Mouse (Mus musculus): ENCODE results near the gene St6galnac5.

Gene St6galnac5

DNA sequence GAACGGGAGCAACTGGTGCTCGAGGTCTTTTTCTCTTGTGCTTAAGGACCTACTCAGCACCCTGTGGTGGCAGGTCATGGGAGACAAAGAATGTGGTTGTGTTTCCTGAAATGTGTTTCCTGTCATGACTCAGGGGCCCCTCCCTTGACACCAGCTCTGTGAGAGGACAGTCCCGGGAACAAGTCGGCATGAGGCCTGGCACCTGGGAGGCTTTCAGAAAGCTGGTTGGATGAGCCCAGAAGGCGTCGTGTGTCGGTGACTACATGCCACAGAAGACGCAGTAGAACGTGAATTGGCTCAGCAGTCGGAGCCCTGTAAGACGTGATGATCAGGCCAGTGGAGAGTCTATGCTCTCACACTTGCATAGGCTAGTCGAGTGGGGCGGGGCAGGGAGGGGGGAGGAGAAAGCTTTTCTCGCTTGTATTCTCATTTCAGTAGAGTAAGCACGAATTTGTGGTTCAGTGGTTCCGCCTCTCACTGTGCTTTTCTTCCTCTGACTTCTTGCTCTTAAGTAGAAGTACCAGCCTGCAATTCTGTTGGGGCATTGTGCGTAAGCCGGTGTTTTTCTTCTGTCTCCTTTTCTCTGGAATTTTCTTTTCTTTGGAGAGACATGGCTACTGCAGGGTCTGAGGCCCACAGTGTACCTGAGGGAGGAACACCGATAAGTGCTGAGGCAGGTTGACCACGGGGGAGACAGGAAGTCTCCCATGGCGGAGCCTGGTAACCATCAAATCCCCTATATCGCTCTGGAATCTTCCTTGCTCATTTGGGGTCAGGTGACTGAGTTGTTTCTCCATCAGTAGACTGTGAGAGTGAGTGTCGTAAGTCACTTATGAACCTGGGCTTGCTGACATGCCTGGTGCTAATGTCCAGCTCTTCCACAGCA, 69.6 kb downstream of the St6galnac5 start:
- no peak for DNase-seq

DNA sequence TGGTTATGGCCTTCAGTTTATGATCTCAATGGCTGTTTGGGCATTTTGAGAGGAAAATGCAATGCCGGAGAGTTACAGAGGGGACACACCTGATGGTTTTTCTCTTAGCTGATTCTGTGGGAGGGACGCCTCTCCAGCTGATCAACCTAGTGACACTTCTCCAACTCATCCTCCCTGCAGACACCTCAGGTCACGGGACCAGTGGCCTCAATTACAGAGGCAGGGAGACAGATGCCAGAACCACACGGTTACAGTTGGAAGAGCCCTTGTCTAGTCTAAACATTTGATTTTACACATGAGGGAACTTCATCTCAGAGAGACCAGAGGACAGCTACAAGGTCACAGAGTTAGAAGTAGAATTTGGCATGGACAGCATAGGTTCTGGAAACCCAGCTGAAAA, 70.5 kb downstream of the St6galnac5 start:
- no peak for DNase-seq

DNA sequence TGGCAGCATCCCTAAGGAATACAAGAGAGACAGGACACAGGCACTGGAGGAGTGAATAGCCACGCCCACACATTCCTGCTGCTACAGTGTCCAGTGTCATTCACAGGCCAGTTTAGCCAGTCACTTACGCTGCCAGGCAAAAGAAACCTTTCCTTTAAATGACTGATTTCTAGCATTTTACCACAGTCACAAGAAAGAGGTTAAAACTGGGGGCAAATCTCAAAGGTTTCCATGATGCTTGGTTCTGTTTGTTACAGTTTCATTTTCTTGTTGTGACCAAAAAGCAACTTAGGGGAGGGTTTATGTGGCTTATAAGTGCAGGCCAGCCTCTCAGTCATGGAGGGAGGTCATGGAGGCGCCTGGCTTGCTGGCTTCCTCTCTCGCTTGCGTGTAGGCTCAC, 74.4 kb downstream of the St6galnac5 start:
- no peak for DNase-seq

GRCm38 (mm10) chr3:152907087-152907486, 75.0 kb downstream of the St6galnac5 start:
- no peak for DNase-seq

GRCm38 (mm10) chr3:152905800-152906199, 76.2 kb downstream of the St6galnac5 start:
- no peak for DNase-seq

GRCm38 (mm10) chr3:152905026-152905425, 77.0 kb downstream of the St6galnac5 start:
- no peak for DNase-seq

GRCm38 (mm10) chr3:152898906-152899305, 83.1 kb downstream of the St6galnac5 start:
- no peak for DNase-seq

GRCm38 (mm10) chr3:152897196-152897595, 84.8 kb downstream of the St6galnac5 start:
- no peak for DNase-seq

GRCm38 (mm10) chr3:152896111-152896510, 85.9 kb downstream of the St6galnac5 start:
- DNase-seq, result no peak

- DNase-seq, result no peak
Measured at GRCm38 (mm10) chr3:152894935-152895334, 87.1 kb downstream of the St6galnac5 start.

DNA sequence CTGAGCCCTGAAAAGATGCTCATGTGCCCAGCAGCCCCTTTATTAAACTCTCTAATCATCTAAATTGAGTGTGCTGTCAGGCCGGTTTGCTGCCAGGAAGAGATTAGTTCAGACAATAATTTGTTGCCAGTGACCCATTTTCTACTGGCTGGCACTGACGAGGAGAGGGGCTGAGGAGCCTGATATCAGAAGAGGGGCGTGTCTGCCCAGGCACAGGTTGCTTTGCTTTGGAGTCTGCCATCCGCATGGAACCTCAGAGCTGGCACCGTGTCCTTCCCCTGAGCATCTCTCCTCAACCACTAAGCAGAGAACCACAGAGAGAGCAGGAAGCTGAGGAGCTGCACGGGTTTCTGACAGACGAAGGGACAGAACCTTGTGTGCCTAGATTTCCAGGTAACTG, 93.9 kb downstream of the St6galnac5 start:
- no peak for DNase-seq

GRCm38 (mm10) chr3:152886749-152887148, 95.3 kb downstream of the St6galnac5 start:
- DNase-seq, result no peak

DNA sequence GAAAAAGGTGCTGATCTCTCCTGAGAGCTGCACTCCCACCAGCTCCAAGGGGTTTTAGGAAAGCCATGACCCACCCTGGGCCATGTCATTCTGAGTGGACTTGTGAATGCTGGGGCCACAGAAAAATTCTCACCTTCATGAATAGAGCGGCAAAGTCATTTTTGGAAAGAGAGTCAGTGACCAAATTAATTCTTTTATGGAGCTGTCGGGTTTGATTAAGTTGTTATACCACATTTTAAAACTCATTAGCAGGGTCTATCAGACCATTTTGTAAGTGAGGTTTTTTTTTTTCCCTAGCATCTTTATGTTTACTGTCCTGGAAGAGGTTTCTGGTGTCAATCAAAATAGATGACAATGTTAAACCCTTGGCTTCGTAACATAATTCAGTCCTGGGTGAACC, 98.5 kb downstream of the St6galnac5 start:
- DNase-seq, result no peak

DNA sequence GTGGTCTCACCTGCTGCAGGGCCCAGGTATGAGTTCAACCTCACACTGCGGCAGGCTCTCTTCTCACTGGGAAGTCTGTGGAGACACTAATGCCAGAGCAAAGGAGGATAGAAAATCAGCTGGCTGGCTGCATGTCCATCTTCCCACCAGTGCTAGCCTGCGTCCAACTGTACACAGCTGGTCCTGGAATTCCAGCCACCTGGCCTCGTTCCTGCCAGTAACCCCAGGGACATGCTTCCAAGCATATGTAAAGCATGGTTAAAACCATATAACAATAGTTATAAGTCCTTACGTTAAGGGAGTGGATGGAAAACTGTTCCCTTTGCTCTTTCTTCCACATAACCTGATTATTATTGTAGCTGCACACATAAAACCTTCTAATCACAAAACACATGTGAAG, 100.3 kb downstream of the St6galnac5 start:
- no peak for DNase-seq

DNA sequence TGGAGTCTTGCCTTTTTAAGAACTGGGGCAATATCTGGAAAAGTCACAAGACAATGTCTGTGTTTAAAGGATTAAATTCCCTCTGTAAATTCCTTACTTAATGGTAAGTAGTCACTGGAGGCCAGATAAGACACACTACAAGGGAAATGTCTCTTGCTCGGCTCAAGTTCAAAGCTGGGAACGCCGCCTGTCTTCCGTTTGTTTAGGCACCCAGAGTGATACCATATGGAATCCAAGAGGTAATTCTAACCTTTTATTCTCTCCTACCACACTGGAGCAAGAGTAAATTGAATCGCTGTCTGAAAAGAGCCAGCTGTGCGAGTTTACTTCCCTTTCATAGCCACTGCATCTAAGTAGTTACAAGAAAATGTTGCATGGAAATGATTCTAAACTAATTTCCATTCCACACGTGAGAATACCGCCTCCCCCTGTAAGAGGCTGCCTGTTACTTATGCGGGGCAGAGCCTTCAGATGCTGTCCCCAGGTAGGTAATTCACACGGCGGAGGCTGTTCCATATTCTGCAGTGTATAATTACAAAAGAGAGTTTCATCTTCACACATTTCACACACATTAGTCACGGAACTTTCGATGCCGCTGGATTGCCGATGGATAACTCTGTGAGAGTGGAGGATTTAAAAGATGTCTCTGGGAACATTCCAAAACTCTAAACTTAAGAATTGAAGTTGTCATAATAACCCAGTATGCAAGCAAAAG, 101.8 kb downstream of the St6galnac5 start:
- DNase-seq, result no peak

- no peak for DNase-seq
Measured at GRCm38 (mm10) chr3:152875723-152876290, 106.2 kb downstream of the St6galnac5 start.

DNA sequence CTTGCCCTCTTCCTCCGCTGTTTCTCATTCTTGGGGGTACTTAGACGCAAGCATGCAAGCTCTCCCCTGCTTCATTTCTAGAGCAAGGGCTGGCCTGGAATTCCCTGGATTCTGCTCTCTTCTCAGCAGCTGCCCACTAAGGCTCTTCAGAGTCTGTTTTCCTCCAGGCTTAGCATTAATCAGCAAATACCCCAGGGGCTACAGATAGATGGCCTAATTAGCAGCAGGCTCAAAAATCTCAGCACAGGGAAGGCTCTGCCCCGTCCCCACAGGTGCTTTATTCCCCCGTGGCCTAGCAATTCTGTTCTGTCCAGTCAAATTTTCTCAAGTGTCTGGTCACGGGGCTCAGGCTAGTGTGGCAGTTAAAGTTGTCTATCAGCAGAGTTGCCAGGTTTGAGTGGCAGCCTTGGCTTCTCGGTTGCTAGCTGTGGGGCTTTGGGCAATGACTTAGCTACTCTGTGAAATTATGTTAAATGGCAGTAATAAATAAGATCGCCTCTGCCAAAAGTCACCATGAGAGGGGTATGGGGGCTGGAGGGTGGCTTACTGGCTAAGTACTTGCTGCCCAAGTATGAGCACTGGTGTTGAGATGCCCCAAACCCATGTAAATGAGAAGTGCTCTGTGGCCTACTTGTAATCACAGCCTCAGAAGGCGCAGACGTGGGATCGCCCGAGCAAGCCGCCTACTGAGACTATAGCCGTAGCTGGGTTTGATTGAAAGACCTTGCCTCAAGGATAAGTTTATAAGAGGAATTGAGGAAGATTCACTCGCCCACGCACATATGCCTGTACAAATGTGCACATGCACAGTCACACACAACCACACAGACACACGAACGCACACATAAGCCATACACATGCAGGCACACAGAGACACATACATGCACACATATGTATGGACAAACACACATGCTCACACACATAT, 107.4 kb downstream of the St6galnac5 start:
- DNase-seq, result no peak

GRCm38 (mm10) chr3:152872596-152872995, 109.5 kb downstream of the St6galnac5 start:
- no peak for DNase-seq

GRCm38 (mm10) chr3:152872054-152872453, 110.0 kb downstream of the St6galnac5 start:
- DNase-seq, result no peak

DNA sequence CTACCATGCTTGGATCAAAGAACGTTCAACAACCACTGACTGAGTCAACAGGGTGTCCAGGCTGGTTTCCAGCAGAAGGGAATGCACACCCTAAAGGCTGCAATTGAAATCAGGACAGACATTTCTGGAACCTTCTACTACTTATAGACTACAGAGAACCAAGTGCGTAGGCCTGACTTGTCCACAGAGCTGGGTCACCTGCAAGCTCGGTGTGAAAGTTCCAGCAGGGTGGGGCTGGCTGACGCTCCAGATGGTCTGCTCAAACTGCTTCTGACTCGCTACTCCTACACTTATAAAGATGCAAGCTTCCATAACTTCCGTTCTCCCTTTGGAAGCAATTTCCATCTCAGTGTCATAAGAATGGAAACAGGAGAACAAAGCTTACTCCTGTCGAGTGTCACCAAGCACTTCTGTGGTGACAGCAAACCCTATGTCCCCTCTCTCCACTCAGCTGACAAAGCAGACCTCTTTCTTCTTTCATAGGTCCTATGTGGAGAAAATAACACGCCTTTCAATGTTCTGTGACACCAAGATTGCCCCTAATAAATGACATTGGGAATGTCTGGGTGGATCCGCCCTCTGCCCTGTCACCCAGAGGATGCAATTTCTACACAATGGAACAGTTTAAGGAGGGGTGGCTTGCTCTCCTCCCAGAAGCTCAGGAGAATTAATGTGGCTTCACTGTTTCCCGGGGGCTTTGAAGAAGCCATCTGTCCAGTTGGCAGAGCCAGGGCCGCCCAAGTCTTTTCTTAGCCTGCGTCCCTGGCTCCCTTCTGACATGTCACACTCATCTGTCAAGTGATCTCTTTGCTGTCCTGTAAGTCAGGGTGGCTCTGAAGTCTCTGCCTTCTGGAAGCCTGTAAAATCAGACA, 114.2 kb downstream of the St6galnac5 start:
- DNase-seq, result peak; percentile 31

Data from right cerebral cortex, postnatal 25 days (tissue).